Mouse (Mus musculus) stomach, postnatal 0 days (tissue): ENCODE measurements at regions not wholly inside any gene's neighbourhood (a gene's known extent, or its start where the extent isn't known, plus 50 kb on each side); places are given as distances from the start of the nearest gene placed in this dataset.

Experiments
- CTCF ChIP-seq: IDR thresholded peaks from 2 replicates; pipeline ENCODE4 v1.5.1; 2016; ENCODE audit warnings: antibody characterized with exemption, low read depth, mild to moderate bottlenecking, moderate library complexity
- EP300 ChIP-seq: optimal IDR thresholded peaks from 2 replicates; pipeline ENCODE3; 2016; ENCODE audit warnings: antibody characterized with exemption

DNA sequence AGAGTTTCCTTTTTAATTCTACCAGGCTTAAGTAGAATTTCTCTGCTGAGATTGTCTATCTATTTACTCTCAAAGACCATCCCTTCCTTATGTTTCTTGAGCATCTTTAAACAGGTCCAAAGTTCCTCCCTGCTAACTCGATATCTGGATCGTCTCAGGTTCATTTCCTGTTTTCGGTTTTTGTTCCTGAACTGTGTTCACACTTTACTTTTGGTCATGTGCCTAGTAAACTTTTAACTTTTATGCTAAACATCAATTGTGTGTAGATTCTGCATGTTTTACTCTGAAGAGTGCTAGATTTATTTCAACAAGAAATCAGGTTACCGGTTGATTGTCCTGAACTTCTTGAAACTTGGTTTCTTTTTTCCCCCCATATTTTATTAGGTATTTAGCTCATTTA, 68.5 kb upstream of the Nck2 start:
- TF ChIP-seq CTCF = no peak
- TF ChIP-seq EP300 = no peak
